Mouse (Mus musculus) MEL (cell line): ENCODE data around the gene Glod5.
"Not testable (repeated sequence)": the region's sequence is repeated elsewhere in the genome, so short reads cannot be mapped to it uniquely, and the experiment has no call there.

Experiments
- ELF1 ChIP-seq: IDR thresholded peaks from 2 replicates; pipeline ENCODE4 v1.6.1; 2014; ENCODE audit warnings: low read depth, mild to moderate bottlenecking, inconsistent platforms, low read length, improper control_type of control experiment, moderate library complexity
- USF2 ChIP-seq, 2 experiments: IDR thresholded peaks; 2 replicates each; pipeline ENCODE4 v1.6.1; 2011 to 2012; ENCODE audit warnings: improper control_type of control experiment in 2 of 2, low read length in 2 of 2, borderline replicate concordance in 1 of 2, inconsistent platforms in 1 of 2, low read depth in 1 of 2, mild to moderate bottlenecking in 1 of 2; ENCODE audit not compliant: insufficient read depth in 1 of 2

DNA sequence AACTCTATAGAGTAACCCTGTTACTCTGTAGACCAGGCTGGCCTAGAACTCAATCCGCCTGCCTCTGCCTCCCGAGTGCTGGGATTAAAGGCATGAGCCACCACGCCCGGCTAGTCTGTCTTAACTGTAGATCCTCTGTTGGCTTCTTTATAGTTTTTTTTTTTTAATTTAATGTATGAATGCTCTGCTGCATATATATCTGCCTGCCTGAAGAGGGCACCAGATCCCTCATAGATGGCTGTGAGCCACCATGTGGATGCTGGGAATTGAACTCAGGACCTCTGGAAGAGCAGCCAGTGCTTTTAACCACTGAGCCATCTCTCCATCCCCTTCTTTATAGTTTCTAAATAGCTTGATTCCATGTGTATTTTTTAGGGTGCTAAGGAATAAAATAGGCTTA, 8.9 kb downstream of the Glod5 start:
- TF ChIP-seq ELF1; USF2 (IDR thresholded peaks at IDR 0.05; ENCODE audit: borderline replicate concordance in 1 of 2, insufficient read depth in 1 of 2, low read depth in 1 of 2, low read length in 2 of 2): not testable (repeated sequence)
